Mouse (Mus musculus) heart, postnatal 10 days (tissue): ENCODE measurements around the gene Ldlr. TPM values are rescaled to one million over a fixed set of nuclear protein-coding genes. Genes with fewer than 3 reads are reported as not detected.
"Not testable (repeated sequence)": the region's sequence is repeated elsewhere in the genome, so short reads cannot be mapped to it uniquely, and the experiment has no call there.

Source experiments
- DNase-seq, 2 experiments: peaks; one replicate each; pipeline ENCODE4 v3.0.0; 2021
- intact Hi-C: fragments of 180-260 bp; cut with DNase I; formaldehyde crosslinking; loops from one replicate; pipeline ENCODE4 v1.15.1; 2025
- total RNA-seq, 2 experiments: library from RNA; stranded (reverse); gene quantifications; 2 replicates each; pipeline ENCODE4 v1.2.3; 2021

Gene Ldlr
- total RNA-seq, 2 experiments from 2014 or later = 8.5 to 10.7 TPM

DNA sequence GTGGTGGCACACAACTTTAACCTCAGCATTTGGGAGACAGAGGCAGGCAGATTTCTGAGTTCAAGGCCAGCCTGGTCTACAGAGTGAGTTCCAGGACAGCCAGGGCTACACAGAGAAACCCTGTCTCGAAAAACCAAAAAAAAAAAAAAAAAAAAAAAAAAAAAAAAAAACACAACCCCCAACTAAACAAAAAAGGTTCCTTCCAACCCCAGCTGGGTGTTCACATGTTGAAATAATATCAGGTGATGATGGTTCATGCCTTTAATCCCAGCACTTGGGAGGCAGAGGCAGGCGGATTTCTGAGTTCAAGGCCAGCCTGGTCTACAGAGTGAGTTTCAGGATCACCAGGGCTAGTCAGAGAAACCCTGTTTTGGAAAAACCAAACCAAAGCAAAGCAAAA is 63.0 kb downstream of the Ldlr start:
- intact Hi-C loops = loop anchor here (2.0 to 5.0 kb wide), 2 partner anchors 18 to 86 kb away; no protein-coding TSS in a partner anchor
- DNase-seq = not testable (repeated sequence)

DNA sequence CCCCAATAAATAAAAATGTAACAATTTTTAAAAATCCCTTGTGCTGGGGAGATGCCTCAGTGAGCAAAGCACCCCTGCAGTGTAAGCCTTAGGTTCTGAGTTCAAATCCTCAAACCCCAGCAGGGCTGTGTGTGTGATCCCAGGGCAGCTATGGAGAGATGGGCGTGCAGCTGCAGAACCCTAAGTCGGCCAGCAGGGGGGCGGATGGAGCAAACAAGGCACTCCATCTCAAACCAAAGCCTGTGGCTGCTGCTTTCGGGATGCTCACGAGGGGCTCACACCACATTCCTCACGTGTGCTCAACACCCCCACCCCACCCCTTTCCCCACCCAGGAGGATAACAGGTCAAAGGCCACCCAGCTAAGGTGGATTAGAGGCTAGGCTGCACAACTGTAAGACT is 63.6 kb downstream of the Ldlr start:
- DNase-seq = peak; percentile 70 to 79
- intact Hi-C loops = loop anchor here (2.0 to 5.0 kb wide), 2 partner anchors 18 to 85 kb away; no protein-coding TSS in a partner anchor

DNA sequence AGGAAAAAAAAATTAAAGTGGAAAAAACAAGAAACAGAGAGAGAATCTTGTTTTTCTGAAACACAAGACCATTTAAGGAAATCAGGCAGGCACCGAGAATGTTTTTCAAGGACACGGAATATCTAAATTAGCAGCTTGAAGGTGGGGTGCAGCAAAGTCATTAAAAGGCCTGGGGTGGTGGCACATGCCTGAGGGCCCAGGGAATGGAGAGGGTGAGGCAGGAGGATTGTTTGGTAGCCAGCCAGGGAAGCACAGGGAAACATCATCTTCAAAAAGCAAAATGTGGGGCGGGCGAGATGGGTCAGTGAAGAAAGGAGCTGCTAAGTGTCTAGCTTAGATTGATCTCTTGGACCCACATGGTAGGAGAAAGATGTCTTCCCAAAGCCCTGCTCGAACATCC is 64.4 kb downstream of the Ldlr start:
- intact Hi-C loops = loop anchor here (2.0 to 5.0 kb wide), 2 partner anchors 17 to 85 kb away; no protein-coding TSS in a partner anchor
- DNase-seq = no peak

DNA sequence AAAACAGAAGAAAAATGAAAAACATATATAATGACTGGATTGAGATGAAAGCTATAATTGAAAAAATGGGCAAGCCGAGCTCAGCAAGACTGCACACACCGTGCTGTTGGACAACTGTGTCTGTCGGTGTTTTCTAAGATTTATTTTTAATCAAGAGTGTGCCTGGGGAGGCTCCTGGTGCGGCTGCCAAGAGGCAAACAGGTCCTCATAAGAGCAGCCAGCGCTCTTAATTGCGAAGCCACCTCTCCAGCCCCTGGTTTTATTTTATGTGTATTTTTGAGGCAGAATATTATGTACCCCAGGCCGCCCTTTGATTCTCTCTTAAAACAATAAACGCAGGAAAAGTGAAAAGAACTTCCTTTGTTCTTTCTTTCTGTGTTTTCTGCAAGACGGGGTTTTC is 65.0 kb downstream of the Ldlr start:
- intact Hi-C loops = loop anchor here (5.0 kb wide), 1 partner anchor 84 kb away; no protein-coding TSS in a partner anchor
- DNase-seq = no peak

DNA sequence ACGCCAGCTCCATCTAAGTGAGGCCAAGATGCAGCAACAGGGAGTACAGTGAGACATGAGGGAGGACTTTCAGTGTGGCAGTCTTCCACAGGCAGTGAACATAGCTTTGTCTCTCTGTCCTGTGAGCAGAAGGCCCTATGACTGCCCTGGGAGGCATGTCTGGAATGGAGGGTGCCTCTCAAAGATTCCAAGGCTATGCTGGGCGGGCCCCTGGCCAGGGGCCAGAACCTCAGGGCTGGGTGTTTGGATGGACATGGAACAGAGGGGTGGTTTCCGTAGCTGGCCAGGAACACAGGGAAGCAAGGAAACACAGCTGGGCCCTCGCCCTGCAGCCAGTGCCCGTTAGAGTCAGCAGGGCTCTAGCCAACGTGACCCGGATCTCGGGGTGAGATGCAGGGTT is 68.6 kb downstream of the Ldlr start:
- peak; percentile 78 to 79 for DNase-seq
- intact Hi-C loops = no loop called here

DNA sequence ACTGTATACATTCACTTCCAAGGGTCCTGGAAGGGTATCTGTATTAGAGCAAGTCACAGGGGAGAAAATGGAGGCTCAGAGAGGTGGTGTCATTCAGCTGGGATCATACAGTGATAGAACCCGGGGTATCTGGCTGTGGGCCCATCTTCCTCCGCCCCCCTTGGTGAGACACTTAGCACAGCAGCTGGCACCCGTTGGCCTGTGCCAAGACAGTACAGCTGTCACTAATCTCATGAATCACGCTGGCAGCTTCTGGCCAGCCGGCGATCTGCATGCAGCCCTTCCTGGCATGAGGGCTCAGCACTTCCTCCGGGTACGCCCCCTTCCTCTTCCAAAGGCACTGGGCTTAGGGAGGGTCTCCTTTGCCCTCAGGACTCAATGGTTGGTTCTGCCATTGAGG is 69.4 kb downstream of the Ldlr start:
- intact Hi-C loops = no loop called here
- peak; percentile 47 to 55 for DNase-seq

DNA sequence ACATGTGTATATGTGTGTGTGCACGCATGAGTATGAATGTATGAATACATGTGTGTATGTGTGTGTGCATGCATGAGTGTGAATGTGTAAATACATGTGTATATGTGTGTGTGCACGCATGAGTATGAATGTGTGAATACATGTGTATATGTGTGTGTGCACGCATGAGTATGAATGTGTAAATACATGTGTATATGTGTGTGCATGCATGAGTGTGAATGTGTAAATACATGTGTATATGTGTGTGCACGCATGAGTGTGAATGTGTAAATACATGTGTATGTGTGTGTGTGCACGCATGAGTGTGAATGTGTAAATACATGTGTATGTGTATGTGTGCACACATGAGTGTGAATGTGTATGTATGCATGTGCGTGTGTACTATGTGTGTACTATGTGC is 70.2 kb downstream of the Ldlr start:
- DNase-seq, intact Hi-C loops: not testable (repeated sequence)

DNA sequence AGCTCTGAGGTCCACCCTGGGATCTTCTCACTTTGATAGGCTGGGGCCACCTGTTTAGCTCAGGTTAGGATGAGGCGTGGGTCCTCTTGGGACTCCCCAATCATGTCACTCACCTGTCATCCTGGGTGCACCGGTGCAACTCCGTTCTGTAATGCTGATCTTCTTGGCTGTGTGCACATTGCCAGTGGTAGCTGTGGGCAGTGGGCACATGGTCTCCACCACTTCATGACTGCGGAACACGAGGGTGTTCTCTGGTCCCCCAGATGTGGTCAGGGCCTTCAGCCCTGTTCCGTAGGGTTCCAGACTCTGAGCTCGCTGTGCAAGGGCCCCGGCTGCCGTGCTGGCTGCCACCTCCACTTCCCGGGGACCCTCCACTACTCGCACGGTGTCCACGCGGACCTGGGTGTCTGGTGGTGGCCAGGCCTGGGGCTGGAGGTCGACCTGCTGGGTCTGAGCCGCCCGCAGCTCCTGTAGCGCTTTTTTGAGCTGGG is 71.1 kb downstream of the Ldlr start:
- intact Hi-C loops = no loop called here
- no peak for DNase-seq

DNA sequence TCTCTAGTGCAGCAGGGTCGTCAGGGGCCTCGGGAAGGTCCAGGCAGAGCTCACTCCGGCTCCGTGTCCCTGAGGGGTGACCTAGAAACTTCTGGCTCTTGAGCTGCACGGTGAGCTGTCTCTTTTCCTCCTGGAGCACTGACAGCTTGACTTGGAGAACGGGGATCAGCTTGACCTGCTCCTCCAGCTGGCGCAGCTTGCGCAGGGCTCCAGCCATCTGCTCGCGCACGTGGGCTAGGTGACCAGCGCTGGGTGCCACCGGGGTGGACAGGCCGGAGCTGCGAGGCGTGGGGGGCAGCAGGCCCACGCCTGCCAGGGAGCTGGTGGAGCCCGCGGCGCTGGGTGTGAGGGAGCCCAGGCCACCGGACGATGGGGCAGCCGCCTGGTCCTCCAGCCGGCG is 71.6 kb downstream of the Ldlr start:
- DNase-seq = no peak
- intact Hi-C loops = loop anchor here (5.0 kb wide), 1 partner anchor 178 kb away; the partner anchor contains the start of gene Smarca4

DNA sequence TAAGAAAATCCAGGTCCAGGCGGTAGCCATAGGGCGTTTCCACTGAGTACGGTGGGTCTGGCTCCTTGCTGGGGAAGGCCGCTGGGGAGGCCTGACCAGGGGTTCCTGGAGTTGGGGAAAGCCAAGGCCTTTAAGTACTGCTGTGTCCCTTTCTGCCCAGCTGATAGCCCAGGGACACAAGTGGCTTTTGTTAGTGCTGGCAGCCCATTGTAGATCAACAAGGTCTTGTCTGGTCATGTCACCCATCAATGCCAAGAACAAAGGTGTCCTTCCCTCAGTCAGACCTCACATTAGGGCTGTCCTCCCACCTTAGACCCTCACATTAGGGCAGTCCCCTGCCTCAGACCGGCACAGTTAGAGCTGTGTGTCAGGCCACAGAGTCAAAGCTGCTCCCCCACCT is 72.3 kb downstream of the Ldlr start:
- intact Hi-C loops = loop anchor here (5.0 kb wide), 1 partner anchor 178 kb away; the partner anchor contains the start of gene Smarca4

DNA sequence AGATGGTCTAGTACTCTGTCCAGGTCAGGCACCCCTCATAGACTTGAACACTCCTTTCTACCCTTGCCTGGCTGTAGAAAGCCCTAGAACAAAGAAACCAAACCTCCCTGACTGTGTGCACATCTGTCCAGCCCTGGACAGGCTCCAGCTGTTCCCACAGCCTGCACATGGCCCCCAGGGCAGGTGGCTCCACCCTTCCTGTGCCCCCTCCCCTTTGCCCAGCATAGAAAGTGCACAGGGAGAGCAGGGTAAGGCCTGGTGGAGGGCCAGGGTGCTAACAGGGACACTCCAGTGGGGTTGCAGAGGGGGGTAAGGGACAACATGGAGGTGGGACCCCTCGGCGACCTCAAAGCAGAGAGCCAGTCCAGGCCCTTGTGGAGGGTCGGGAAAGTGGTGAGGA is 73.0 kb downstream of the Ldlr start:
- DNase-seq = peak; percentile 38 to 42
- intact Hi-C loops = loop anchor here (5.0 kb wide), 1 partner anchor 179 kb away; the partner anchor contains the start of gene Smarca4

More for the DNA sequence above, 72.3 kb downstream of the Ldlr start:
- DNase-seq = no peak

DNA sequence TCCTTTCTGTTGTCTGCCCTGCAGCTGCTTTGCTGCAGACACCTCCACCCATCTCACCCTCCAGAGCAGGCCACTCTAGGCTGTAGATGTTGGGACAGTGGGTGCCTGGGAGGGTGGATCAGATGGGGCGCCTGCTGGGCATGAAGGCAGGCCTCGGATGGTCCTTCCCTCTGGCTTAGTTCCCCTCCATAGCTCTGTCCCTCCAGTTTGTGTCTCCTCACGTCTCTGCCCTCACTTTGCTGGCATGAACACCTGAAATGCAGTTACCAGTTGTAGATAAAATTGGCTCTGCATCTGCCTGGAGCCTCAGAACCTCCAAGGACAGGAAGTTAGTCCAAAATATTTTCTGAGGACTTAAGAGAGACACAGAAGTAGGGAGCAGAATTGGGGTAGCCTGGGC is 73.6 kb downstream of the Ldlr start:
- intact Hi-C loops = loop anchor here (5.0 kb wide), 1 partner anchor 180 kb away; the partner anchor contains the start of gene Smarca4
- DNase-seq = peak in 1 of 2 experiments; percentile 31

DNA sequence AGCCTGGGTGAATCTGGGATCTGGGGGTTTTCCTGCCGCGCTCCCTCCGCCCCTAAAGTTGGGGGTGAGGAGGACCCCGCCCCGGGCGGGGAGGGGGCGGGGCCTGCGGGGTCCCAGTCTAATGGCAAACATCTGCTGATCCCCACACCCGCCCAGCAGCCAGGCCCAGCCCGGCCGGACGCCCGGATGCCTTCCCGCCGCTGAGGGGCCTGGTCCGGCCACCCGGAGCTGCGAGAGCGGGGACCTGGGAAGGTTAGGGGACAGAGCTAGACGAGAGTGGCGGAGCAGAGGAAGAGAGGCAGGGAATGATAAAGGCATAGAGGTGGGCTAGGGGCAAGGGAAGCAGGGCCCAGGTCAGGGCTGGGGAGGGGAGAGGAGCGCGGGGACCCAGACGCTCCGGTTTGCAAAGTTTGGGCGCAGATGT is 74.7 kb downstream of the Ldlr start:
- peak; percentile 82 to 85 for DNase-seq
- intact Hi-C loops = loop anchor here (5.0 kb wide), 1 partner anchor 181 kb away; the partner anchor contains the start of gene Smarca4

DNA sequence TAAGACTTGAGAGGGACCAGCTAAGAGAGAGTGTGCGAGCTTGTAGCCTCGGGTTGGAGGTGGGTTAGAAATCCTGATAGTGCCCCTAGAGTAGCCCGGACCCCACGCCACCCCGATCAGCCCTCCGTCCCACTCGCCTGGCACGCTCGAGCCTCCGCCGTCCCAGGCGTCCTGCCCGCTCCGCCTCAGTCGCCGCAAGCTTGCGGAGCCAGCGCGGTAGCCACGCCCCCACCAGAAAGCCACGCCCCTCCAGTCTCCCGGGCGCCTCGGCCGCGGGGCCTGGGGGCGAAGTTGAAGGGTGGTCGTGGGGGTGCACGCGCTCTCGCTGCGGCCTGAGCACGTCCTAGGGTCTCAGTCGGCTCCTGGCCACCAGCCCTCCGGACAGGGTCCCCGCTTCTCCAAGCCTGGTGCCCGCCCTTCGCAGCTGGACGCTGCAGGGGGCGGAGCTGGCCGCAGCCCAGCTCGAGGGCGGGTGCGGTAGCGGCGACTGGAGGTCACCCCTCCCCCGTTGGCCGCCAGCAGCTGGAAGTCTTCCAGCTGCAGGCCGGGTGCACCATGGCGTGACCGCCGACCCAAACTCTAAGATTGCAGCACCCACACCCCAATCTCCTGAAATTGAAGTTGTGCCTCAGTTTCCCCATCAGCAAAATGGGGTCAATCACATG is 75.2 kb downstream of the Ldlr start, which contains the start of gene Kank2:
Gene Kank2 (minus strand): TSS at position 400 of the 665 bp plus-strand sequence.
- intact Hi-C loops = loop anchor here (5.0 kb wide), 1 partner anchor 181 kb away; the partner anchor contains the start of gene Smarca4

DNA sequence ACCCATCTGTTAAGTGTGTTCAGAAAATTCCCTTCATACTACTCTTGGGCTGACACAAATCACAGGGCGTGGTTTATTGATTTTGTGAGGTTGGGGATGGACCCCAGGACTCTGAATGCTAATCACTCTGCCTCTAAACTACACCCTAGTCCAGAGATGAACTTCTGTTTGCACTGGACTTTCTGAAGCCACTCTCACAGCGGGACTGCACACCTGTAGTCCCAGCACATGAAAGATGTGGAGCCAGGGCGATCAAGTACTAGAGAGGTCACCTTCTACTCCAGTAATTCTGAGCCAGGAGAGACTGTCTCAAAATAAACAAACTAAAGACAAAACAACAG is 75.7 kb downstream of the Ldlr start:
- DNase-seq = no peak
- intact Hi-C loops = loop anchor here (5.0 kb wide), 1 partner anchor 182 kb away; the partner anchor contains the start of gene Smarca4

More for the DNA sequence above, 75.2 kb downstream of the Ldlr start, which contains the start of gene Kank2:
- DNase-seq = peak; percentile 94

Other genes starting within 250 kb of the Ldlr start
- gene Tmed1, start 213.2 kb upstream of the Ldlr start, total RNA-seq = 10 to 100 TPM; 44.8 to 46.7 TPM
- 1 to 10 TPM; 1.1 to 1.5 TPM for gene AB124611, start 197.3 kb upstream of the Ldlr start, total RNA-seq
- gene Carm1, start 176.6 kb upstream of the Ldlr start, total RNA-seq = 10 to 100 TPM; 65.9 to 66.1 TPM
- gene Timm29, start 130.8 kb upstream of the Ldlr start, total RNA-seq = 10 to 100 TPM; 45.7 to 45.8 TPM
- 1 to 10 TPM; 6.8 to 7.9 TPM for gene Yipf2, start 130.7 kb upstream of the Ldlr start, total RNA-seq
- 10 to 100 TPM; 55.6 to 59.8 TPM for gene Smarca4, start 107.3 kb upstream of the Ldlr start, total RNA-seq
- gene Spc24, start 36.8 kb downstream of the Ldlr start, total RNA-seq = 10 to 100 TPM; 11.9 to 14.5 TPM
- 10 to 100 TPM; 49.5 to 51.9 TPM for gene Kank2, start 75.3 kb downstream of the Ldlr start, total RNA-seq
- gene Angptl8, start 112.0 kb downstream of the Ldlr start, total RNA-seq = under 1 TPM in 1 of 2 experiments, not detected in 1; 0.31 TPM
- gene Dock6, start 129.2 kb downstream of the Ldlr start, total RNA-seq = 10 to 100 TPM; 63.0 to 66.5 TPM
- 10 to 100 TPM; 10.3 to 12.6 TPM for gene Rab3d, start 194.7 kb downstream of the Ldlr start, total RNA-seq
- 1 to 10 TPM in 1 of 2 experiments, under 1 TPM in 1; 0.74 to 1.0 TPM for gene Ccdc159, start 204.0 kb downstream of the Ldlr start, total RNA-seq
- gene Tmem205, start 204.1 kb downstream of the Ldlr start, total RNA-seq = 10 to 100 TPM; 24.3 to 28.6 TPM
- gene Plppr2, start 213.6 kb downstream of the Ldlr start, total RNA-seq = 1 to 10 TPM; 2.2 to 2.4 TPM
- 1 to 10 TPM; 8.7 TPM for gene Swsap1, start 232.3 kb downstream of the Ldlr start, total RNA-seq
- 1 to 10 TPM; 3.1 to 4.0 TPM for gene Epor, start 240.0 kb downstream of the Ldlr start, total RNA-seq